Mouse (Mus musculus) liver, embryonic 16.5 days (tissue): Measurements from ENCODE around the gene Evx2. TPM values are rescaled to one million over a fixed set of nuclear protein-coding genes. Genes with fewer than 3 reads are reported as not detected.

Source experiments
- ATAC-seq: fragments of 200-750 bp; cut with Nextera tagmentation; 2 replicates; pipeline ENCODE4 v1.8.0; 2017; ENCODE audit warnings: low read depth, mild to moderate bottlenecking, moderate number of reproducible peaks, moderate library complexity
- H3K27ac ChIP-seq: fragments of 300-500 bp; sonication (generic); 2 replicates; pipeline ENCODE4 v1.5.1; 2014; ENCODE audit warnings: mild to moderate bottlenecking, low read length
- H3K27me3 ChIP-seq: fragments of 300-500 bp; sonication (generic); 2 replicates; pipeline ENCODE4 v1.6.1; 2014; ENCODE audit warnings: low read depth, low read length, mixed read lengths; ENCODE audit not compliant: control insufficient read depth, insufficient read depth
- H3K36me3 ChIP-seq: fragments of 300-500 bp; sonication (generic); 2 replicates; pipeline ENCODE4 v1.6.1; 2014; ENCODE audit warnings: mild to moderate bottlenecking; ENCODE audit not compliant: control insufficient read depth, insufficient read depth
- H3K4me1 ChIP-seq: fragments of 300-500 bp; sonication (generic); 2 replicates; pipeline ENCODE4 v1.6.1; 2014; ENCODE audit warnings: low read depth, low read length, mixed read lengths; ENCODE audit not compliant: control insufficient read depth
- H3K4me2 ChIP-seq: fragments of 300-500 bp; sonication (generic); 2 replicates; pipeline ENCODE4 v1.6.1; 2014; ENCODE audit warnings: low read depth, low read length, mixed read lengths
- H3K4me3 ChIP-seq: fragments of 300-500 bp; sonication (generic); 2 replicates; pipeline ENCODE4 v1.5.1; 2014; ENCODE audit warnings: low read depth, mild to moderate bottlenecking, low read length
- H3K9ac ChIP-seq: fragments of 300-500 bp; sonication (generic); 2 replicates; pipeline ENCODE4 v1.6.1; 2014; ENCODE audit warnings: low read depth, low read length
- H3K9me3 ChIP-seq: fragments of 300-500 bp; sonication (generic); replicated peaks from 2 replicates; pipeline ENCODE4 v1.6.1; 2016; ENCODE audit warnings: low read length; ENCODE audit not compliant: control insufficient read depth
- WGBS: fragments of 180-500 bp; shearing (Covaris S2); extraction: QIAGEN DNeasy Blood & Tissue Kit; methylation state at CpG from one replicate; pipeline ENCODE4 v1.1.7; 2014; ENCODE audit not compliant: insufficient replicate concordance; 5-methylcytosine and 5-hydroxymethylcytosine counted together
- polyA plus RNA-seq: library from polyadenylated mRNA; unstranded; fragments of >200 nt; fragmentation: Nextera tagmentation; extraction: Ambion mirVana; gene quantifications from 2 replicates; pipeline ENCODE4 v1.2.1, GENCODE M21; 2015

Gene Evx2
- polyA plus RNA-seq, 1 experiment from 2014 or later = not detected

- Histone ChIP-seq H3K27ac (no peak overlapping the region), H3K36me3 (no peaks in the 10 kb centered on the region), H3K4me1 (no peaks in the 10 kb centered on the region), H3K4me2 (no peak overlapping the region), H3K27me3 (peaks cover 99% of the 10 kb centered on the region), H3K4me3 (no peak overlapping the region), H3K9me3 (no peaks in the 10 kb centered on the region), H3K9ac (no peak overlapping the region)
- ATAC-seq = no peak
- 4% methylated on average over 34 of the region's 34 CpGs for WGBS
These were observed 37.3 kb upstream of the Evx2 start for GRCm38 (mm10) chr2:74696442-74697335.

- Histone ChIP-seq H3K9me3 (no peaks in the 10 kb centered on the region), H3K4me2 (no peak overlapping the region), H3K36me3 (no peaks in the 10 kb centered on the region), H3K27me3 (peaks cover 100% of the 10 kb centered on the region), H3K9ac (no peak overlapping the region), H3K27ac (no peak overlapping the region), H3K4me1 (no peaks in the 10 kb centered on the region), H3K4me3 (no peak overlapping the region)
- whole genome bisulfite sequencing = 9% methylated on average over 7 of the region's 7 CpGs
- no peak for ATAC-seq
These were observed 36.6 kb upstream of the Evx2 start for GRCm38 (mm10) chr2:74695813-74696430.

GRCm38 (mm10) chr2:74695383-74695782 is 36.0 kb upstream of the Evx2 start:
- H3K27ac ChIP-seq = no peak overlapping the region
- 14% methylated on average over 1 of the region's 1 CpGs for WGBS
- H3K4me3 ChIP-seq = no peak overlapping the region

GRCm38 (mm10) chr2:74694066-74694465 is 34.7 kb upstream of the Evx2 start:
- H3K4me2 ChIP-seq = no peak overlapping the region
- H3K27ac ChIP-seq = no peak overlapping the region
- H3K4me3 ChIP-seq = no peak overlapping the region
- 1% methylated on average over 16 of the region's 16 CpGs for WGBS
- no peaks in the 10 kb centered on the region for H3K4me1 ChIP-seq
- H3K36me3 ChIP-seq = no peaks in the 10 kb centered on the region
- no peaks in the 10 kb centered on the region for H3K9me3 ChIP-seq
- H3K27me3 ChIP-seq = peaks cover 97% of the 10 kb centered on the region
- no peak overlapping the region for H3K9ac ChIP-seq
- no peak for ATAC-seq

More at GRCm38 (mm10) chr2:74695383-74695782, 36.0 kb upstream of the Evx2 start:
- H3K9me3 ChIP-seq = no peaks in the 10 kb centered on the region
- no peaks in the 10 kb centered on the region for H3K36me3 ChIP-seq
- H3K4me2 ChIP-seq = no peak overlapping the region
- peaks cover 98% of the 10 kb centered on the region for H3K27me3 ChIP-seq
- no peak overlapping the region for H3K9ac ChIP-seq
- H3K4me1 ChIP-seq = no peaks in the 10 kb centered on the region
- ATAC-seq = no peak

GRCm38 (mm10) chr2:74693432-74693827 is 34.1 kb upstream of the Evx2 start:
- Histone ChIP-seq H3K4me2 (no peak overlapping the region), H3K4me1 (no peaks in the 10 kb centered on the region)

GRCm38 (mm10) chr2:74692808-74693431 is 33.6 kb upstream of the Evx2 start:
- WGBS = 1% methylated on average over 20 of the region's 20 CpGs
- no peak overlapping the region for H3K4me3 ChIP-seq
- no peak overlapping the region for H3K27ac ChIP-seq
- no peak overlapping the region for H3K4me2 ChIP-seq
- H3K4me1 ChIP-seq = no peaks in the 10 kb centered on the region
- H3K36me3 ChIP-seq = no peaks in the 10 kb centered on the region
- H3K9me3 ChIP-seq = no peaks in the 10 kb centered on the region
- ATAC-seq = no peak
- peaks cover 96% of the 10 kb centered on the region for H3K27me3 ChIP-seq
- H3K9ac ChIP-seq = no peak overlapping the region

More at GRCm38 (mm10) chr2:74693432-74693827, 34.1 kb upstream of the Evx2 start:
- H3K27ac ChIP-seq = no peak overlapping the region
- no peaks in the 10 kb centered on the region for H3K36me3 ChIP-seq
- H3K9ac ChIP-seq = no peak overlapping the region
- ATAC-seq = no peak
- H3K27me3 ChIP-seq = peaks cover 97% of the 10 kb centered on the region
- H3K9me3 ChIP-seq = no peaks in the 10 kb centered on the region
- 6% methylated on average over 4 of the region's 4 CpGs for WGBS
- no peak overlapping the region for H3K4me3 ChIP-seq

GRCm38 (mm10) chr2:74691995-74692807 is 32.8 kb upstream of the Evx2 start:
- H3K4me2 ChIP-seq = no peak overlapping the region
- 4% methylated on average over 35 of the region's 35 CpGs for WGBS
- H3K27ac ChIP-seq = no peak overlapping the region
- H3K27me3 ChIP-seq = peaks cover 96% of the 10 kb centered on the region
- H3K4me1 ChIP-seq = no peaks in the 10 kb centered on the region
- H3K9ac ChIP-seq = no peak overlapping the region
- H3K4me3 ChIP-seq = no peak overlapping the region
- no peaks in the 10 kb centered on the region for H3K36me3 ChIP-seq
- no peak for ATAC-seq
- H3K9me3 ChIP-seq = no peaks in the 10 kb centered on the region

GRCm38 (mm10) chr2:74691022-74691951 is 31.9 kb upstream of the Evx2 start, which contains the start of gene Hoxd10:
Gene Hoxd10, plus strand, starts transcription at chr2:74691924.
- H3K27me3 ChIP-seq = peaks cover 96% of the 10 kb centered on the region
- no peak within 1 kb of the TSS for H3K9ac ChIP-seq
- H3K36me3 ChIP-seq = no peaks in the 10 kb centered on the region
- H3K4me3 ChIP-seq = no peak within 1 kb of the TSS
- WGBS = 2% methylated on average over 56 of the region's 56 CpGs
- H3K9me3 ChIP-seq = no peaks in the 10 kb centered on the region
- ATAC-seq = no peak
- no peaks in the 10 kb centered on the region for H3K4me1 ChIP-seq
- no peak within 1 kb of the TSS for H3K4me2 ChIP-seq
- H3K27ac ChIP-seq = no peak within 1 kb of the TSS
